Mouse (Mus musculus): ENCODE measurements around the gene Smpd3.

DNA sequence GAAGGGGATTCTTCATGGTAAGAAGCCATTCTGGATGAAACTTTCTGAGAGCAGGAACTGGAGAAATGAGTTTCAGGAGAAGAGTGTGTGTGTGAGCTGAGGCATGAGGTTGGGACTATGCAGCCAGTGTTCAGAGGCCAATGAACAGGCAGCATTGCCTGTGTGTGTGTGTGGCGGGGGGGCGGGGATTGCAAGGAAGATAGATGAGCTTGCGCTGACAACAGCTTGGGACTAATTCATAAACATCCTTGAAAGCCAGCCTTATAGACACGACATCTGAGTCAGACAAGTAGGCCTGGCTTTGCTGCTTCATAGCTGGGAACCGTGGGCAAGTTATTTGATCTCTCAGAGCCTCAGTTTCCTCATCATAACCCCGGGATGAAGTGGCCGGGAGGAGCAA is 31.3 kb upstream of the Smpd3 start:
- no peak for TF ChIP-seq POLR2A (IDR thresholded peaks at IDR 0.05; ENCODE audit: extremely low read depth, insufficient read depth, low read length)
- TF ChIP-seq CTCF (IDR thresholded peaks at IDR 0.05; ENCODE audit: extremely low read depth, insufficient read depth, low read length) = no peak

Measured in cortical plate, adult 2 months (tissue).